Mouse (Mus musculus): ENCODE measurements around the gene Comtd1. TPM values are rescaled to one million over a fixed set of nuclear protein-coding genes. Genes with fewer than 3 reads are reported as not detected.
A peak's percentile ranks its signal among the peaks of the same experiment; 100 is the strongest.

Comtd1 gene
- polyA plus RNA-seq, 1 experiment from 2014 or later = 15.5 TPM

- WGBS = 82% methylated on average over 9 of the region's 9 CpGs
- DNase-seq (ENCODE audit: low spot score) = no peak
- H3K4me2 ChIP-seq (ENCODE audit: low read depth, low read length) = no peak overlapping the region
- no peaks in the 10 kb centered on the region; the same call in 1 of the 2 replicates for H3K4me1 ChIP-seq (ENCODE audit: control insufficient read depth, insufficient read depth, low read length)
- no peak overlapping the region for H3K27ac ChIP-seq (replicated peaks; ENCODE audit: low read depth, low read length)
- ATAC-seq (replicated peaks; ENCODE audit: insufficient number of reproducible peaks, low FRiP score, low TSS enrichment, low read depth) = no peak
- H3K4me3 ChIP-seq (ENCODE audit: low read depth, low read length) = no peak overlapping the region
- no peaks in the 10 kb centered on the region for H3K9me3 ChIP-seq (replicated peaks; ENCODE audit: control insufficient read depth, low read length)
- no peak overlapping the region for H3K9ac ChIP-seq (replicated peaks; ENCODE audit: low read length)
- H3K36me3 ChIP-seq (replicated peaks; ENCODE audit: control insufficient read depth, insufficient read depth, low read depth, low read length) = no peaks in the 10 kb centered on the region
- H3K27me3 ChIP-seq (ENCODE audit: control insufficient read depth, insufficient read depth, low read length) = no peaks in the 10 kb centered on the region
Measured at GRCm38 (mm10) chr14:21854271-21854670, 5.5 kb upstream of the Comtd1 start.

- H3K36me3 ChIP-seq (replicated peaks; ENCODE audit: control insufficient read depth, insufficient read depth, low read depth, low read length) = no peaks in the 10 kb centered on the region
- peak overlapping the region; percentile 41 for H3K4me2 ChIP-seq (ENCODE audit: low read depth, low read length)
- 0 out of 2 replicates have a peak overlapping the region, but pooled peaks have one; percentile 2 for H3K4me3 ChIP-seq (ENCODE audit: low read depth, low read length)
- H3K27ac ChIP-seq (replicated peaks; ENCODE audit: low read depth, low read length) = no peak overlapping the region
- 8% methylated on average over 17 of the region's 17 CpGs for WGBS
- H3K9ac ChIP-seq (replicated peaks; ENCODE audit: low read length) = peak overlapping the region; percentile 32
- ATAC-seq (replicated peaks; ENCODE audit: insufficient number of reproducible peaks, low FRiP score, low TSS enrichment, low read depth) (no peak), DNase-seq (ENCODE audit: low spot score) (peak; percentile 91)
- H3K4me1 ChIP-seq (ENCODE audit: control insufficient read depth, insufficient read depth, low read length) = no peaks in the 10 kb centered on the region; the same call in 1 of the 2 replicates
- H3K27me3 ChIP-seq (ENCODE audit: control insufficient read depth, insufficient read depth, low read length) = no peaks in the 10 kb centered on the region
- no peaks in the 10 kb centered on the region for H3K9me3 ChIP-seq (replicated peaks; ENCODE audit: control insufficient read depth, low read length)
Measured at GRCm38 (mm10) chr14:21853456-21854109, 4.8 kb upstream of the Comtd1 start.

GRCm38 (mm10) chr14:21851996-21852791, 3.4 kb upstream of the Comtd1 start:
- H3K27me3 ChIP-seq (ENCODE audit: control insufficient read depth, insufficient read depth, low read length) = no peaks in the 10 kb centered on the region
- ATAC-seq (replicated peaks; ENCODE audit: insufficient number of reproducible peaks, low FRiP score, low TSS enrichment, low read depth) (no peak), DNase-seq (ENCODE audit: low spot score) (no peak)
- H3K27ac ChIP-seq (replicated peaks; ENCODE audit: low read depth, low read length) = no peak overlapping the region
- H3K4me2 ChIP-seq (ENCODE audit: low read depth, low read length) = no peak overlapping the region
- H3K9ac ChIP-seq (replicated peaks; ENCODE audit: low read length) = no peak overlapping the region
- H3K9me3 ChIP-seq (replicated peaks; ENCODE audit: control insufficient read depth, low read length) = no peaks in the 10 kb centered on the region
- 84% methylated on average over 16 of the region's 16 CpGs for WGBS
- no peaks in the 10 kb centered on the region for H3K36me3 ChIP-seq (replicated peaks; ENCODE audit: control insufficient read depth, insufficient read depth, low read depth, low read length)
- no peaks in the 10 kb centered on the region; the same call in none of the 2 replicates for H3K4me1 ChIP-seq (ENCODE audit: control insufficient read depth, insufficient read depth, low read length)
- no peak overlapping the region for H3K4me3 ChIP-seq (ENCODE audit: low read depth, low read length)

GRCm38 (mm10) chr14:21850419-21851127, 1.8 kb upstream of the Comtd1 start:
- Histone ChIP-seq H3K4me3 (ENCODE audit: low read depth, low read length) (no peak overlapping the region), H3K9ac (replicated peaks; ENCODE audit: low read length) (no peak overlapping the region), H3K27ac (replicated peaks; ENCODE audit: low read depth, low read length) (no peak overlapping the region), H3K4me1 (ENCODE audit: control insufficient read depth, insufficient read depth, low read length) (peaks cover 2% of the 10 kb centered on the region), H3K4me2 (ENCODE audit: low read depth, low read length) (no peak overlapping the region), H3K27me3 (ENCODE audit: control insufficient read depth, insufficient read depth, low read length) (no peaks in the 10 kb centered on the region), H3K36me3 (replicated peaks; ENCODE audit: control insufficient read depth, insufficient read depth, low read depth, low read length) (0 out of 2 replicates have a peak, but pooled peaks cover 2% of the 10 kb centered on the region), H3K9me3 (replicated peaks; ENCODE audit: control insufficient read depth, low read length) (no peaks in the 10 kb centered on the region)
- WGBS = 85% methylated on average over 24 of the region's 24 CpGs
- DNase-seq (ENCODE audit: low spot score) (no peak), ATAC-seq (replicated peaks; ENCODE audit: insufficient number of reproducible peaks, low FRiP score, low TSS enrichment, low read depth) (no peak)

- H3K27ac ChIP-seq (replicated peaks; ENCODE audit: low read depth, low read length) = no peak overlapping the region
- WGBS = 84% methylated on average over 13 of the region's 13 CpGs
- no peak for DNase-seq (ENCODE audit: low spot score)
- ATAC-seq (replicated peaks; ENCODE audit: insufficient number of reproducible peaks, low FRiP score, low TSS enrichment, low read depth) = no peak
- no peak overlapping the region for H3K9ac ChIP-seq (replicated peaks; ENCODE audit: low read length)
- H3K27me3 ChIP-seq (ENCODE audit: control insufficient read depth, insufficient read depth, low read length) = no peaks in the 10 kb centered on the region
- no peaks in the 10 kb centered on the region for H3K9me3 ChIP-seq (replicated peaks; ENCODE audit: control insufficient read depth, low read length)
- 0 out of 2 replicates have a peak, but pooled peaks cover 4% of the 10 kb centered on the region for H3K36me3 ChIP-seq (replicated peaks; ENCODE audit: control insufficient read depth, insufficient read depth, low read depth, low read length)
- peaks cover 2% of the 10 kb centered on the region for H3K4me1 ChIP-seq (ENCODE audit: control insufficient read depth, insufficient read depth, low read length)
- H3K4me2 ChIP-seq (ENCODE audit: low read depth, low read length) = no peak overlapping the region
- H3K4me3 ChIP-seq (ENCODE audit: low read depth, low read length) = no peak overlapping the region
Measured at GRCm38 (mm10) chr14:21849524-21850418, 994 bp upstream of the Comtd1 start.

GRCm38 (mm10) chr14:21847381-21848165, 1.2 kb downstream of the Comtd1 start:
- H3K9me3 ChIP-seq (replicated peaks; ENCODE audit: control insufficient read depth, low read length) = no peaks in the 10 kb centered on the region
- under 1% methylated on average over 50 of the region's 50 CpGs for WGBS
- peak overlapping the region; percentile 69 for H3K9ac ChIP-seq (replicated peaks; ENCODE audit: low read length)
- H3K4me1 ChIP-seq (ENCODE audit: control insufficient read depth, insufficient read depth, low read length) = peaks cover 2% of the 10 kb centered on the region
- peak overlapping the region; percentile 99 for H3K4me2 ChIP-seq (ENCODE audit: low read depth, low read length)
- DNase-seq (ENCODE audit: low spot score) (peak; percentile 86), ATAC-seq (replicated peaks; ENCODE audit: insufficient number of reproducible peaks, low FRiP score, low TSS enrichment, low read depth) (peak; percentile 53)
- H3K36me3 ChIP-seq (replicated peaks; ENCODE audit: control insufficient read depth, insufficient read depth, low read depth, low read length) = peaks cover 11% of the 10 kb centered on the region
- H3K27me3 ChIP-seq (ENCODE audit: control insufficient read depth, insufficient read depth, low read length) = no peaks in the 10 kb centered on the region
- H3K4me3 ChIP-seq (ENCODE audit: low read depth, low read length) = peak overlapping the region; percentile 61
- peak overlapping the region; percentile 52; the same call in 1 of the 2 replicates for H3K27ac ChIP-seq (replicated peaks; ENCODE audit: low read depth, low read length)
